Mouse (Mus musculus): ENCODE measurements around the gene Prss8. TPM values are rescaled to one million over a fixed set of nuclear protein-coding genes. Genes with fewer than 3 reads are reported as not detected.
A peak's percentile ranks its signal among the peaks of the same experiment; 100 is the strongest.
"Not testable (repeated sequence)": the region's sequence is repeated elsewhere in the genome, so short reads cannot be mapped to it uniquely, and the experiment has no call there.

Gene Prss8
- total and polyA plus RNA-seq, 2 experiments from 2014 or later = 0.18 to 8.1 TPM

- Histone ChIP-seq H3K36me3 (replicated peaks; ENCODE audit: control insufficient read depth, insufficient read depth, low read length) (no peaks in the 10 kb centered on the region), H3K27me3 (ENCODE audit: control insufficient read depth, insufficient read depth, low read length) (no peaks in the 10 kb centered on the region)
- 34% methylated on average over 10 of the region's 10 CpGs for WGBS
Observed at GRCm38 (mm10) chr7:127898179-127898956, 31.5 kb downstream of the Prss8 start.

GRCm38 (mm10) chr7:127897542-127897941 is 32.4 kb downstream of the Prss8 start:
- ATAC-seq (ENCODE audit: insufficient read depth, low read depth) = no peak
- Histone ChIP-seq H3K9me3 (replicated peaks; ENCODE audit: control insufficient read depth, low read length) (no peaks in the 10 kb centered on the region), H3K27me3 (ENCODE audit: control insufficient read depth, insufficient read depth, low read length) (no peaks in the 10 kb centered on the region), H3K36me3 (replicated peaks; ENCODE audit: control insufficient read depth, insufficient read depth, low read length) (peaks cover 7% of the 10 kb centered on the region), H3K27ac (ENCODE audit: low read depth) (no peak overlapping the region), H3K4me3 (ENCODE audit: low read depth, low read length) (no peak overlapping the region), H3K4me1 (ENCODE audit: control insufficient read depth, insufficient read depth) (peaks cover 6% of the 10 kb centered on the region), H3K4me2 (ENCODE audit: low read depth, low read length) (no peak overlapping the region), H3K9ac (replicated peaks; ENCODE audit: low read depth, low read length) (no peak overlapping the region)
- no peak for DNase-seq (ENCODE audit: low spot score)
- 85% methylated on average over 7 of the region's 7 CpGs for WGBS
- TF ChIP-seq EP300 (IDR thresholded peaks at IDR 0.05; ENCODE audit: low read depth) (no peak), CTCF (IDR thresholded peaks at IDR 0.05; ENCODE audit: low read depth) (no peak)

More at GRCm38 (mm10) chr7:127898179-127898956, 31.5 kb downstream of the Prss8 start:
- Histone ChIP-seq H3K9ac (replicated peaks; ENCODE audit: low read depth, low read length) (no peak overlapping the region), H3K4me1 (ENCODE audit: control insufficient read depth, insufficient read depth) (peaks cover 6% of the 10 kb centered on the region), H3K27ac (ENCODE audit: low read depth) (no peak overlapping the region), H3K4me3 (ENCODE audit: low read depth, low read length) (no peak overlapping the region), H3K9me3 (replicated peaks; ENCODE audit: control insufficient read depth, low read length) (no peaks in the 10 kb centered on the region), H3K4me2 (ENCODE audit: low read depth, low read length) (no peak overlapping the region)
- TF ChIP-seq EP300 (IDR thresholded peaks at IDR 0.05; ENCODE audit: low read depth) = no peak
- TF ChIP-seq CTCF (IDR thresholded peaks at IDR 0.05; ENCODE audit: low read depth) = no peak
- DNase-seq (ENCODE audit: low spot score) = no peak
- ATAC-seq (ENCODE audit: insufficient read depth, low read depth) = no peak

GRCm38 (mm10) chr7:127896384-127896783 is 33.5 kb downstream of the Prss8 start:
- H3K27ac ChIP-seq (ENCODE audit: low read depth) = no peak overlapping the region
- peaks cover 15% of the 10 kb centered on the region for H3K36me3 ChIP-seq (replicated peaks; ENCODE audit: control insufficient read depth, insufficient read depth, low read length)
- H3K4me1 ChIP-seq (ENCODE audit: control insufficient read depth, insufficient read depth) = peaks cover 6% of the 10 kb centered on the region
- DNase-seq (ENCODE audit: low spot score) (no peak), ATAC-seq (ENCODE audit: insufficient read depth, low read depth) (no peak)
- no peaks in the 10 kb centered on the region for H3K27me3 ChIP-seq (ENCODE audit: control insufficient read depth, insufficient read depth, low read length)
- no peak overlapping the region for H3K9ac ChIP-seq (replicated peaks; ENCODE audit: low read depth, low read length)
- TF ChIP-seq CTCF (IDR thresholded peaks at IDR 0.05; ENCODE audit: low read depth) = peak; percentile 56
- no peak for TF ChIP-seq EP300 (IDR thresholded peaks at IDR 0.05; ENCODE audit: low read depth)
- H3K4me3 ChIP-seq (ENCODE audit: low read depth, low read length) = no peak overlapping the region
- 55% methylated on average over 13 of the region's 13 CpGs for WGBS
- no peaks in the 10 kb centered on the region for H3K9me3 ChIP-seq (replicated peaks; ENCODE audit: control insufficient read depth, low read length)
- no peak overlapping the region for H3K4me2 ChIP-seq (ENCODE audit: low read depth, low read length)

GRCm38 (mm10) chr7:127895891-127896290 is 34.0 kb downstream of the Prss8 start:
- H3K27ac ChIP-seq (ENCODE audit: low read depth) = peak overlapping the region; percentile 78; the same call in 1 of the 2 replicates
- ATAC-seq (ENCODE audit: insufficient read depth, low read depth) = peak; percentile 1; the same call in 1 of the 2 replicates
- 71% methylated on average over 7 of the region's 7 CpGs for WGBS
- not testable (repeated sequence) for H3K9me3 ChIP-seq (replicated peaks; ENCODE audit: control insufficient read depth, low read length); H3K9ac ChIP-seq (replicated peaks; ENCODE audit: low read depth, low read length); DNase-seq (ENCODE audit: low spot score); H3K4me1 ChIP-seq (ENCODE audit: control insufficient read depth, insufficient read depth); H3K27me3 ChIP-seq (ENCODE audit: control insufficient read depth, insufficient read depth, low read length)
- H3K36me3 ChIP-seq (replicated peaks; ENCODE audit: control insufficient read depth, insufficient read depth, low read length) = peaks cover 15% of the 10 kb centered on the region
- peak overlapping the region; percentile 88; the same call in 1 of the 2 replicates for H3K4me2 ChIP-seq (ENCODE audit: low read depth, low read length)
- H3K4me3 ChIP-seq (ENCODE audit: low read depth, low read length) = 0 out of 2 replicates have a peak overlapping the region, but pooled peaks have one; percentile 56

- H3K27me3 ChIP-seq (ENCODE audit: control insufficient read depth, insufficient read depth, low read length) = no peaks in the 10 kb centered on the region
- ATAC-seq (ENCODE audit: insufficient read depth, low read depth) = peak; percentile 97
Observed at GRCm38 (mm10) chr7:127895442-127895841, 34.5 kb downstream of the Prss8 start, which contains the start of the genes Gm21974 and Vkorc1. Gene Gm21974 (minus strand): TSS chr7:127895454. Gene Vkorc1 (minus strand): TSS chr7:127895617.

More at GRCm38 (mm10) chr7:127895442-127895841, 34.5 kb downstream of the Prss8 start, which contains the start of the genes Gm21974 and Vkorc1:
- Histone ChIP-seq H3K4me3 (ENCODE audit: low read depth, low read length) (peak within 1 kb of the TSS; percentile 56), H3K36me3 (replicated peaks; ENCODE audit: control insufficient read depth, insufficient read depth, low read length) (peaks cover 15% of the 10 kb centered on the region), H3K4me1 (ENCODE audit: control insufficient read depth, insufficient read depth) (peaks cover 6% of the 10 kb centered on the region), H3K9me3 (replicated peaks; ENCODE audit: control insufficient read depth, low read length) (no peaks in the 10 kb centered on the region), H3K4me2 (ENCODE audit: low read depth, low read length) (peak within 1 kb of the TSS; percentile 88), H3K9ac (replicated peaks; ENCODE audit: low read depth, low read length) (peak within 1 kb of the TSS; percentile 58), H3K27ac (ENCODE audit: low read depth) (peak within 1 kb of the TSS; percentile 78)
- TF ChIP-seq CTCF (IDR thresholded peaks at IDR 0.05; ENCODE audit: low read depth) (peak; percentile 39), EP300 (IDR thresholded peaks at IDR 0.05; ENCODE audit: low read depth) (0 out of 2 replicates have a peak, but pooled peaks have one; percentile 29)
- DNase-seq (ENCODE audit: low spot score) = peak; percentile 98
- WGBS = under 1% methylated on average over 26 of the region's 26 CpGs
